27 mouse cellular contexts compared by ENCODE assay signal in genomic region chr4:45979916-45980315, GRCm38 (mm10). TPM values are rescaled to one million over a fixed set of nuclear protein-coding genes. Genes with fewer than 3 reads are reported as not detected.
A peak's percentile ranks its signal among the peaks of the same experiment; 100 is the strongest.
DNase-seq lines count a peak whose midpoint lies in the region; ATAC-seq and TF ChIP-seq lines count a peak whose summit lies in the region.
"Had no signal": no experiment of that assay in that cellular context is flagged by ENCODE, and none has a peak within 500 bp of the region (broad histone marks: within the 10 kb centered on the region; RNA-seq: fewer than 3 reads in every experiment).

No protein-coding gene starts in this region.

- H3K9ac ChIP-seq in kidney, embryonic 14.5 days (ENCODE audit: low read depth, low read length): no peak overlapping the region
- H3K9ac ChIP-seq in liver, postnatal 0 days (replicated peaks): no peak overlapping the region
- H3K9ac ChIP-seq: forebrain, embryonic 12.5 days; heart, embryonic 15.5 days; liver, embryonic 15.5 days; lung, embryonic 15.5 days; neural tube, embryonic 12.5 days had no signal

- TF ChIP-seq EP300 in liver, postnatal 0 days (IDR thresholded peaks at IDR 0.05; ENCODE audit: low read depth): no peak

- ATAC-seq in kidney, embryonic 14.5 days (ENCODE audit: low FRiP score, low TSS enrichment): no peak
- ATAC-seq in liver, postnatal 0 days: peak; percentile 46
- ATAC-seq: CD4-positive, CD25-positive, alpha-beta regulatory T cell, adult 4 months; hindbrain, embryonic 16.5 days; midbrain, embryonic 16.5 days had no signal

- peaks cover 10% of the 10 kb centered on the region for H3K4me1 ChIP-seq in kidney, adult 2 months (ENCODE audit: control insufficient read depth, insufficient read depth, low read length)
- no peaks in the 10 kb centered on the region for H3K4me1 ChIP-seq in kidney, embryonic 14.5 days (ENCODE audit: control insufficient read depth, insufficient read depth, low read length)
- peaks cover 6% of the 10 kb centered on the region; the same call in 1 of the 2 replicates for H3K4me1 ChIP-seq in liver, postnatal 0 days (ENCODE audit: insufficient read depth)
- no peaks in the 10 kb centered on the region for H3K4me1 ChIP-seq in midbrain, embryonic 10.5 days
- H3K4me1 ChIP-seq: forebrain, embryonic 12.5 days; heart, embryonic 15.5 days; liver, embryonic 15.5 days; lung, embryonic 15.5 days; neural tube, embryonic 12.5 days had no signal

- H3K36me3 ChIP-seq in kidney, adult 2 months (ENCODE audit: control insufficient read depth, insufficient read depth, low read length): no peaks in the 10 kb centered on the region
- H3K36me3 ChIP-seq in kidney, embryonic 14.5 days (ENCODE audit: control insufficient read depth, insufficient read depth, low read length): no peaks in the 10 kb centered on the region
- no peaks in the 10 kb centered on the region for H3K36me3 ChIP-seq in liver, postnatal 0 days (replicated peaks; ENCODE audit: insufficient read depth, low read length)
- H3K36me3 ChIP-seq in midbrain, embryonic 10.5 days: no peaks in the 10 kb centered on the region
- H3K36me3 ChIP-seq: forebrain, embryonic 12.5 days; heart, embryonic 10.5 days; heart, embryonic 15.5 days; liver, embryonic 15.5 days; lung, embryonic 15.5 days; neural tube, embryonic 12.5 days had no signal

- H3K27ac ChIP-seq in kidney, adult 2 months (ENCODE audit: insufficient read depth, low read depth, low read length): no peak overlapping the region
- no peak overlapping the region for H3K27ac ChIP-seq in kidney, embryonic 14.5 days (ENCODE audit: low read depth, low read length)
- H3K27ac ChIP-seq in liver, postnatal 0 days (ENCODE audit: low read depth): 0 out of 2 replicates have a peak overlapping the region, but pooled peaks have one; percentile 52
- H3K27ac ChIP-seq in midbrain, embryonic 10.5 days (replicated peaks): no peak overlapping the region
- H3K27ac ChIP-seq: forebrain, embryonic 12.5 days; heart, embryonic 10.5 days; heart, embryonic 15.5 days; liver, embryonic 15.5 days; lung, embryonic 15.5 days; neural tube, embryonic 12.5 days had no signal

- H3K9me3 ChIP-seq in kidney, embryonic 14.5 days (ENCODE audit: control insufficient read depth, low read length): no peaks in the 10 kb centered on the region
- no peaks in the 10 kb centered on the region for H3K9me3 ChIP-seq in liver, postnatal 0 days (ENCODE audit: low read length)
- no peaks in the 10 kb centered on the region for H3K9me3 ChIP-seq in midbrain, embryonic 10.5 days (replicated peaks)
- H3K9me3 ChIP-seq: forebrain, embryonic 12.5 days; heart, embryonic 10.5 days; heart, embryonic 15.5 days; liver, embryonic 15.5 days; lung, embryonic 15.5 days; neural tube, embryonic 12.5 days had no signal

- no peak for TF ChIP-seq POLR2A in kidney, adult 2 months (IDR thresholded peaks at IDR 0.05; ENCODE audit: low read depth, low read length)

- H3K4me2 ChIP-seq in kidney, embryonic 14.5 days (replicated peaks; ENCODE audit: low read depth, low read length): no peak overlapping the region
- H3K4me2 ChIP-seq in liver, postnatal 0 days (ENCODE audit: low read depth, low read length): no peak overlapping the region
- H3K4me2 ChIP-seq: forebrain, embryonic 12.5 days; heart, embryonic 15.5 days; liver, embryonic 15.5 days; lung, embryonic 15.5 days; midbrain, embryonic 11.5 days; neural tube, embryonic 12.5 days had no signal

- TF ChIP-seq CTCF in kidney, adult 2 months (conservative IDR thresholded peaks at IDR 0.05; ENCODE audit: insufficient read depth, insufficient read length, low read depth, low read length): no peak
- TF ChIP-seq CTCF in liver, postnatal 0 days (IDR thresholded peaks at IDR 0.05; ENCODE audit: low read depth): no peak

- no peak overlapping the region for H3K4me3 ChIP-seq in kidney, adult 2 months (ENCODE audit: insufficient read depth, low read depth, low read length)
- no peak overlapping the region for H3K4me3 ChIP-seq in kidney, embryonic 14.5 days (ENCODE audit: low read length)
- no peak overlapping the region for H3K4me3 ChIP-seq in liver, postnatal 0 days (ENCODE audit: low read depth, low read length)
- H3K4me3 ChIP-seq in midbrain, embryonic 10.5 days: no peak overlapping the region
- H3K4me3 ChIP-seq: erythroblast, embryonic 14.5 days; forebrain, embryonic 12.5 days; heart, embryonic 10.5 days; heart, embryonic 15.5 days; liver, embryonic 15.5 days; lung, embryonic 15.5 days; neural tube, embryonic 12.5 days had no signal

- H3K27me3 ChIP-seq in kidney, adult 2 months (replicated peaks; ENCODE audit: control insufficient read depth, insufficient read depth, low read length): no peaks in the 10 kb centered on the region
- 0 out of 2 replicates have a peak, but pooled peaks cover 4% of the 10 kb centered on the region for H3K27me3 ChIP-seq in kidney, embryonic 14.5 days (ENCODE audit: control insufficient read depth, insufficient read depth, low read length)
- H3K27me3 ChIP-seq in liver, postnatal 0 days (ENCODE audit: insufficient read depth, low read length): no peaks in the 10 kb centered on the region
- H3K27me3 ChIP-seq in midbrain, embryonic 10.5 days (ENCODE audit: low read depth, poor library complexity, severe bottlenecking): peaks cover 11% of the 10 kb centered on the region
- H3K27me3 ChIP-seq: forebrain, embryonic 12.5 days; heart, embryonic 15.5 days; lung, embryonic 15.5 days had no signal

- peak; percentile 65 for DNase-seq in kidney, adult 2 months
- peak; percentile 24 for DNase-seq in liver, postnatal 0 days
- DNase-seq in liver: no peak
- peak; percentile 60 to 62 for DNase-seq in kidney, postnatal 36 days
- DNase-seq in spleen, postnatal 14 days (ENCODE audit: low spot score in 2 of 2): no peak
- DNase-seq in midbrain, embryonic 10.5 days (ENCODE audit: low spot score): no peak
- DNase-seq: adrenal gland, postnatal 25 days; cerebellum, adult 11-12 months; cerebellum, postnatal 10 days; gastrocnemius, postnatal 10 days; left cerebral cortex, postnatal 4 days; right cerebral cortex, adult 18-20 months; spleen, adult 18-20 months; thymus, adult 2 months; thymus, postnatal 36 days had no signal

- 54% methylated on average over 2 of the region's 2 CpGs for WGBS in kidney, adult 2 months
- WGBS in kidney, embryonic 14.5 days: 40% methylated on average over 2 of the region's 2 CpGs
- 51% methylated on average over 2 of the region's 2 CpGs for WGBS in liver, postnatal 0 days (ENCODE audit: insufficient replicate concordance)
- WGBS in midbrain, embryonic 10.5 days: 59% methylated on average over 2 of the region's 2 CpGs

RNA-seq across cellular contexts. Expression of gene Tdrd7, which starts 14.8 kb away (rescaled TPM):
- 13.2 and 19.1 TPM in 2 replicates for polyA plus RNA-seq in kidney, adult 2 months (2012; rRNA removed)
- 8.8 and 19.0 TPM in 2 replicates for polyA plus RNA-seq in kidney, embryonic 14.5 days (2014; fragmentation: Nextera tagmentation; extraction: Ambion mirVana)
- 15.4 and 15.8 TPM in 2 replicates for polyA plus RNA-seq in liver, postnatal 0 days (2015; fragmentation: Nextera tagmentation; extraction: Ambion mirVana)
- 10.4 and 10.9 TPM in 2 replicates for polyA plus RNA-seq in midbrain, embryonic 10.5 days (2016; fragmentation: Nextera tagmentation; extraction: Ambion mirVana)
- polyA plus RNA-seq: erythroblast, embryonic 14.5 days had no signal

RNA-seq across cellular contexts. Expression of gene Tmod1, which starts 58.8 kb away (rescaled TPM):
- polyA plus RNA-seq in kidney, adult 2 months (2012; rRNA removed): 0.80 and 2.3 TPM in 2 replicates
- polyA plus RNA-seq in kidney, embryonic 14.5 days (2014; fragmentation: Nextera tagmentation; extraction: Ambion mirVana): 5.2 and 5.3 TPM in 2 replicates
- 13.9 and 14.1 TPM in 2 replicates for polyA plus RNA-seq in liver, postnatal 0 days (2015; fragmentation: Nextera tagmentation; extraction: Ambion mirVana)
- polyA plus RNA-seq in midbrain, embryonic 10.5 days (2016; fragmentation: Nextera tagmentation; extraction: Ambion mirVana): 1.6 and 3.0 TPM in 2 replicates

Comparison
In these comparisons a context has a peak if more than half of its experiments do, and no peak if none do; other contexts are left out.
1. DNase-seq: peak in kidney, adult 2 months (single experiment), liver, postnatal 0 days (single experiment) and kidney, postnatal 36 days (2 of 2); none in liver (single experiment), spleen, postnatal 14 days (0 of 2) and midbrain, embryonic 10.5 days (single experiment).